Mouse (Mus musculus) heart, postnatal 0 days (tissue): Measurements from ENCODE around the gene Flii.

ENCODE experiments used
- CTCF ChIP-seq: IDR thresholded peaks from 2 replicates; pipeline ENCODE4 v1.5.1; 2016; ENCODE audit warnings: antibody characterized with exemption, control low read depth, low read depth
- EP300 ChIP-seq: IDR thresholded peaks from 2 replicates; pipeline ENCODE4 v1.6.1; 2016; ENCODE audit warnings: antibody characterized with exemption, low read depth

- TF ChIP-seq CTCF (no peak), EP300 (no peak)
These were observed 15.8 kb downstream of the Flii start for GRCm38 (mm10) chr11:60711218-60711617.
